Mouse (Mus musculus) layer of hippocampus, postnatal 14 days (tissue): Measurements from ENCODE around the gene Guca2a. TPM values are rescaled to one million over a fixed set of nuclear protein-coding genes. Genes with fewer than 3 reads are reported as not detected.
A peak's percentile ranks its signal among the peaks of the same experiment; 100 is the strongest.
"Not testable (repeated sequence)": the region's sequence is repeated elsewhere in the genome, so short reads cannot be mapped to it uniquely, and the experiment has no call there.

ENCODE experiments used
- DNase-seq, 2 experiments: peaks; one replicate each; pipeline ENCODE4 v3.0.0; 2021 to 2022; ENCODE audit warnings: low spot score in 2 of 2, mixed read lengths in 1 of 2
- long read RNA-seq, 2 experiments: library from polyadenylated mRNA; stranded (forward); transcript quantifications; one replicate each; pipeline ENCODE4 v2.0.0; 2021
- total RNA-seq, 2 experiments: library from RNA; stranded (reverse); gene quantifications; 2 replicates each; pipeline ENCODE4 v1.2.3; 2021

Gene Guca2a
- not detected for total RNA-seq
- long read RNA-seq, experiment 1 = 0 reads
- long read RNA-seq, experiment 2 = 0 reads

GRCm38 (mm10) chr4:119637176-119637845, at the start of gene Guca2a:
TSS of gene Guca2a (plus strand) at chr4:119637704.
- DNase-seq = no peak

GRCm38 (mm10) chr4:119588037-119588436, 49.5 kb upstream of the Guca2a start:
- DNase-seq = no peak

- DNase-seq = no peak
Observed at GRCm38 (mm10) chr4:119589423-119589822, 48.1 kb upstream of the Guca2a start.

GRCm38 (mm10) chr4:119590027-119590426, 47.5 kb upstream of the Guca2a start:
- DNase-seq = no peak

GRCm38 (mm10) chr4:119592479-119592878, 45.0 kb upstream of the Guca2a start:
- DNase-seq = no peak

- DNase-seq = no peak
Observed at GRCm38 (mm10) chr4:119594331-119594730, 43.2 kb upstream of the Guca2a start.

GRCm38 (mm10) chr4:119599605-119600004, 37.9 kb upstream of the Guca2a start:
- DNase-seq = no peak

GRCm38 (mm10) chr4:119609488-119609887, 28.0 kb upstream of the Guca2a start:
- no peak for DNase-seq

- DNase-seq = no peak
Observed at GRCm38 (mm10) chr4:119614078-119614477, 23.4 kb upstream of the Guca2a start.

- no peak for DNase-seq
Observed at GRCm38 (mm10) chr4:119614724-119615123, 22.8 kb upstream of the Guca2a start.

- no peak for DNase-seq
Observed at GRCm38 (mm10) chr4:119626081-119626645, 11.3 kb upstream of the Guca2a start.

- DNase-seq = no peak
Observed at GRCm38 (mm10) chr4:119626876-119627275, 10.6 kb upstream of the Guca2a start.

- DNase-seq = no peak
Observed at GRCm38 (mm10) chr4:119627317-119627716, 10.2 kb upstream of the Guca2a start.

- not testable (repeated sequence) for DNase-seq
Observed at GRCm38 (mm10) chr4:119628363-119628762, 9.1 kb upstream of the Guca2a start.

- peak; percentile 49 to 59 for DNase-seq
Observed at GRCm38 (mm10) chr4:119631115-119631919, 6.2 kb upstream of the Guca2a start.

GRCm38 (mm10) chr4:119632721-119633120, 4.8 kb upstream of the Guca2a start:
- DNase-seq = no peak

- DNase-seq = no peak
Observed at GRCm38 (mm10) chr4:119633342-119633741, 4.2 kb upstream of the Guca2a start.

GRCm38 (mm10) chr4:119633948-119634347, 3.6 kb upstream of the Guca2a start:
- DNase-seq = no peak

- no peak for DNase-seq
Observed at GRCm38 (mm10) chr4:119634908-119635660, 2.4 kb upstream of the Guca2a start.

GRCm38 (mm10) chr4:119635686-119636085, 1.8 kb upstream of the Guca2a start:
- DNase-seq = no peak

GRCm38 (mm10) chr4:119636731-119637130, 773 bp upstream of the Guca2a start:
- DNase-seq = no peak
